Mouse (Mus musculus) stomach, postnatal 0 days (tissue): ENCODE results near the gene Kif21b.

ENCODE experiments used
- CTCF ChIP-seq: IDR thresholded peaks from 2 replicates; pipeline ENCODE4 v1.5.1; 2016; ENCODE audit warnings: antibody characterized with exemption, low read depth, mild to moderate bottlenecking, moderate library complexity
- EP300 ChIP-seq: optimal IDR thresholded peaks from 2 replicates; pipeline ENCODE3; 2016; ENCODE audit warnings: antibody characterized with exemption

- no peak for TF ChIP-seq CTCF
- no peak for TF ChIP-seq EP300
Measured at GRCm38 (mm10) chr1:136142336-136142735, 11.1 kb downstream of the Kif21b start.
